Mouse (Mus musculus): Measurements from ENCODE around the gene Arhgap45.
A peak's percentile ranks its signal among the peaks of the same experiment; 100 is the strongest.

Arhgap45 gene

GRCm38 (mm10) chr10:80063104-80063503 lies 46.7 kb downstream of the Arhgap45 start:
- no peak for DNase-seq

GRCm38 (mm10) chr10:80063877-80064650 lies 47.6 kb downstream of the Arhgap45 start:
- DNase-seq: peak; percentile 65

GRCm38 (mm10) chr10:80069251-80069650 lies 52.8 kb downstream of the Arhgap45 start:
- DNase-seq: no peak

GRCm38 (mm10) chr10:80069948-80070450 lies 53.5 kb downstream of the Arhgap45 start:
- no peak for DNase-seq

GRCm38 (mm10) chr10:80070837-80071515 lies 54.5 kb downstream of the Arhgap45 start:
- no peak for DNase-seq

GRCm38 (mm10) chr10:80071516-80071900 lies 55.1 kb downstream of the Arhgap45 start:
- DNase-seq: no peak

GRCm38 (mm10) chr10:80072623-80073489 lies 56.4 kb downstream of the Arhgap45 start:
- no peak for DNase-seq

GRCm38 (mm10) chr10:80074813-80075601 lies 58.6 kb downstream of the Arhgap45 start:
- peak; percentile 84 for DNase-seq

- DNase-seq: no peak
These were observed 59.5 kb downstream of the Arhgap45 start for GRCm38 (mm10) chr10:80075924-80076323.

GRCm38 (mm10) chr10:80076386-80076785 lies 59.9 kb downstream of the Arhgap45 start:
- DNase-seq: no peak

- no peak for DNase-seq
These were observed 60.9 kb downstream of the Arhgap45 start for GRCm38 (mm10) chr10:80077312-80077711.

GRCm38 (mm10) chr10:80078366-80078765 lies 61.9 kb downstream of the Arhgap45 start:
- no peak for DNase-seq

- no peak for DNase-seq
These were observed 64.1 kb downstream of the Arhgap45 start for GRCm38 (mm10) chr10:80080396-80081070.
